Mouse (Mus musculus): ENCODE measurements at regions not wholly inside any gene's neighbourhood (a gene's known extent, or its start where the extent isn't known, plus 50 kb on each side); places are given as distances from the start of the nearest gene placed in this dataset.

- CTCF ChIA-PET = no interaction called here
These were observed 553.6 kb upstream of the Tmpo start for GRCm38 (mm10) chr10:91734691-91735090.

GRCm38 (mm10) chr10:91732007-91732589, 551.0 kb upstream of the Tmpo start:
- CTCF ChIA-PET = no interaction called here

- CTCF ChIA-PET = no interaction called here
These were observed 548.9 kb upstream of the Tmpo start for GRCm38 (mm10) chr10:91730062-91730461.

DNA sequence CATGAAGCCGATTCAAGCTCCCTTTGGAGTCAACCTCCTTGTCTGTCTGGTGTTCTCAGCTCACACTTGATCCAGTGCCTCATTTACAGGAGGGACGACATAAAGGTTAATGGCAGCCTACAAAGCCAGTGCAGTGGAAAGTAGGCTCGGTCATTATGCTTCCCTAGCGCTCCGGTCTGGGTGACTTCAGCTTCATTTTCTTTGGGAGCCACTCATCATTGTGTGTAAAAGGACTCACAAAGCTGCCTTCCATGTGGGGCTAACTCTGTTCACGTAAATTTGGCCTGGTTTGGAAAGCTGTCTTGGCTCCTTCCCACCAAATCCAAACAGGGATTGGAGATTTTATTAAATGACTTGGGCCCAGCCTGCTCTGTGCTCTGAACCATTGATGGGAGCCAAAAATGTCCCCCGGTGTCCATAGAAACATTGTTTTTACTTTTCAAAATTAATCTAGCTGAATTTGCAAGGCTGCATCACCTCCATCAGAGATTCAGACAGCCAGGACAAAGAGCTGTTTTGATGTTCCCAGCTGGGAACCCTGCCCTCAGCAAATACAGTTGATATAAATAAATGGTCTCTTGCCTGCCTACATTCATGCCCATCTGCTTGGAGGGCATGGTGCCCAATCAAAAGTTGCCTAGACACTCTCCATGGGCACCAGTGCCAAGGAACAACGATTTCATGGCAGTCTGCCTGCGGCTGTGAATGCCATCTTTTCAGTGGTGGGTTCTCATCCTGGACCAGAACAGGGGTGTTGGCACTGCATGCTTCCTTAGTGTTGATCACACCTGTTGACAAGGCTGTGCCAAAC, 538.7 kb upstream of the Tmpo start:
- CTCF ChIA-PET = no interaction called here

DNA sequence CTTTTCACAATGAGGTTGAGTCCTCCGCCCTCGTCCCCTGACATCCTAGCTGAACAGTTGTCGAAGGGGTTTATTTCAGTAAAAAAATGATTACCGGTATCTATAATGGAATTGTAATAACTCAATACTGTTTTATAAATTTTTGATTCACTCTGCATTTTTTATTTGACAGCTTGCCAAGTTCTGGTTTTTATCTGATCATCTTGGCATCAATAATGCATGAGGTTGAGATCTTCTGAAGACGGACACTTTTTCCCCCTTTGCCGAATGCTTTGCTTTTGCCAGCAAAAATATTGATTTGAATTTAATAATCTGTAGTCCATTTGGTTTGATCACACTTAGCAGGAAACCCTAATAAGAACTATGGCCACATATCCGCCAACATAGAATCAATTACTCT, 535.5 kb upstream of the Tmpo start:
- CTCF ChIA-PET = no interaction called here

GRCm38 (mm10) chr10:91714648-91715047, 533.5 kb upstream of the Tmpo start:
- CTCF ChIA-PET = no interaction called here

GRCm38 (mm10) chr10:91713529-91713928, 532.4 kb upstream of the Tmpo start:
- CTCF ChIA-PET = no interaction called here

- CTCF ChIA-PET = no interaction called here
These were observed 525.7 kb upstream of the Tmpo start for GRCm38 (mm10) chr10:91706816-91707215.

DNA sequence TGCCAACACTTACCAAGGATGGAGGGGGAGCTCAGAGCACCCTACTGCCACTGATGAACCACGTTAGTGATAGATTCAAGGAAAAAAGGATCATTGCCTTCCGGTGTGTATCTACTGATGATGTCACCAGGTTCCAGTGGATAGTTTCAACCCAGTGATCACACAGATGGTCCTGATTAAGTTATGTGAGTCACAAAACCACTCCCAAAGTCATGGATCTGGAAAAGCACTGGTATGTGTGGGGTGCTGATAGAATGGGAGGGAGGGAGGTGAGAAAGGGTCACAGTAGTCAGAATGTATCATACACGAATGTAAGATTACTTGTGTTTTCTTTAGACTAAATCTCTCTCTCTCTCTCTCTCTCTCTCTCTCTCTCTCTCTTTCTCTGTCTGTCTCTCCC, 523.6 kb upstream of the Tmpo start:
- CTCF ChIA-PET = no interaction called here

GRCm38 (mm10) chr10:91701822-91702221, 520.7 kb upstream of the Tmpo start:
- CTCF ChIA-PET = no interaction called here

DNA sequence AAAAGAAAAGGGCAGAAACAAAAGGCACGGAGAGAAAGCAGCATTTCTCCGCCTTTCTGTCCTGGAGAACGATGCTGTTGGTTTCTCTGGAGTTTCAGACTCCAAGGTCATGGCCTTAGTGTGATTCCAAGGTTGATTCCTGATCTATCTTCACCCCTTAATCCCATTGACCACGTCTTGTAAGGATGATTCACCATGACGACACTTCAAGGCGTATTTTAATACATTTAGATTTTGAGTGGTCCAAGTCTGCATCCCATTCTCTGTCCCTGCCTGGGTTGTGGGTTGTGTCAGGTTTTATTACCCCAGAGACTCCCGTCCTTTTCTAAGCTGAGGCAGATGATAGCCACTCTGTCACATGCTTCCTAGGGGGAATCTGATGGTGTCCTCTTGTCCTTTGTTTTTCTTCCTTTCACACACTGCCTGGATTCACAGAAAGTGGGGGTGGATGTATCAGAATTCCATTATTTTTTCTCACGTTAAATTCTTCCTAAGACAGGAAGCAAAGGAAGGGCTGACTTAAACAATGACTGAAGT, 505.0 kb upstream of the Tmpo start:
- CTCF ChIA-PET = no interaction called here

GRCm38 (mm10) chr10:91685164-91686027, 504.3 kb upstream of the Tmpo start:
- CTCF ChIA-PET = no interaction called here

GRCm38 (mm10) chr10:91679641-91680040, 498.5 kb upstream of the Tmpo start:
- CTCF ChIA-PET = no interaction called here

DNA sequence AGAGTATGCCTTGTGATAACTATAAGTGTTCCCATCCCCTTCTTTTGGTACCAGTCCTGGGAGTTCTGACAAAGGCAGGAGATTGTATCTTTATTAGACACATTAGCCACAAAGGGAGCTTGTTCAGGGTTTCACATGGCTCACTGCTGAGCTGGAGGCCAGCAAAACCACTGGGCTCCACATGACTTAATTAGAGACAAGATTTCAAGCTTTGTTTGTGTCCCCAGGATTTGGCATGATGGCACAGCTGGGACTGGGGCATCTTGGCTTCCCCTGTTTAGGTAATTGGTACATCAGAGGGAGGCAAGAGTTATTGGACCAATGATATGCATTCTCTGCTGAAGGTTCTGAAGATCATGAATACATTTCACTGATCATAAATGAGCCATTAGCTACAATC, 456.8 kb upstream of the Tmpo start:
- CTCF ChIA-PET = no interaction called here

DNA sequence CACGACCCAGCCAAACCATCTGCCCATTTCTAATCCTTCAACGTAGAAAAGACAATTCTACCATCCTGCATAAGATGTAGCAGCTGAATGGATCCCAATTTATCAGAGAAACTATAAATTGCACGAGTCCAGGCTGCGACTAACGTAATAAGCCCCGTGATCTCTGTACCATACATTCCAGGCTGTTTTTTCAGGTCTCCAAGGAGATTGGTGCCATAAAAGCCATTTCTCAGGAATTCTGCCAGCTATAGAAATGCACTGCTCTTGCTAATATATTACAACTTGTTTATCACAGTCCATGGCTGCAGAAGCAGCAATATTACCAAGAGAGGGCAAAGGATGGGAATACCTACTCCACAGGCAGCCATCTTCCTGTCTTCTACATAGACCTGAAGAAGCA, 447.6 kb upstream of the Tmpo start:
- CTCF ChIA-PET = no interaction called here

- CTCF ChIA-PET = no interaction called here
These were observed 441.2 kb upstream of the Tmpo start for GRCm38 (mm10) chr10:91622281-91622680.

GRCm38 (mm10) chr10:91613794-91614479, 432.8 kb upstream of the Tmpo start:
- CTCF ChIA-PET = no interaction called here

- CTCF ChIA-PET = no interaction called here
These were observed 430.9 kb upstream of the Tmpo start for GRCm38 (mm10) chr10:91612052-91612451.

- CTCF ChIA-PET = no interaction called here
These were observed 413.8 kb upstream of the Tmpo start for GRCm38 (mm10) chr10:91594891-91595290.

DNA sequence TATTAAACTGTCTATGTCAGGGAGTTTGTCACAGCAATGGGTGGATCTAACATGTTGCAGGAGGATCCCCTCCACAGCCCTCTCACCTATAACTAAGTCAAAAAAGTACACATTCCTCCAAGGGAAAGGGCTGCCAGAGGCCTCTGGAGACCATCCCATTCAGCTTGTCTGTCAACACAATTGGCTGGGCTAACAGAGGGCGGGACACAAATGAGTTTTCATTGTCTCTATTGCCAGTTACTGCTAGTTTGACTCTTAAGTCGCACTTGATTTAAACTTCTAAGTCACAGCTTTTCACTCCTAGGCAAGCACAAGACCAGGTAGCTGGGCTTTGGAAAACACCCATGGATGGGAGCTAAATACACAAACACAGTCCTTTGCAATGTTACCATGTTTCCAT, 412.3 kb upstream of the Tmpo start:
- CTCF ChIA-PET = no interaction called here

DNA sequence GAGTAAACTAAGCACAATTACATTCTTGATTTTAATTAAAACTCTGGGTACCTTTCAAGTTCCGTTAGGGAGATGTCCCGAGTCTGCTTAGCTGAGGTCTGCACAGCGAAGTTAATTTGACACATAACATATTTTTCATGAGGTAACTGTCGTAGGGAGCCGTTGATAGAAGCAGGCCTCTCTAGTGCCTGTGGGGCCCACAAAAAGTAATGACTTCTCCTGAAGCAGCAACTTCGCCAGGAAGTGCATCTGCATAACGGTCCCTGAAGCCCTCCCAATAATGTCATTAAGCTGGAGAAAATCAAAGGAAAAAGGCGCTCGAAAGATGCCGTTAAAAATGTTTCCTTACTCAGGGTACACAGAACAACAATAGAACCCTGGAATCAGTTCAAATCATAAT, 410.7 kb upstream of the Tmpo start:
- CTCF ChIA-PET = no interaction called here

- CTCF ChIA-PET = no interaction called here
These were observed 410.3 kb upstream of the Tmpo start for GRCm38 (mm10) chr10:91591398-91591811.

Measured in spleen, embryonic (tissue).